Mouse (Mus musculus): ENCODE results near the gene Lce1e. TPM values are rescaled to one million over a fixed set of nuclear protein-coding genes. Genes with fewer than 3 reads are reported as not detected.
"Not testable (repeated sequence)": the region's sequence is repeated elsewhere in the genome, so short reads cannot be mapped to it uniquely, and the experiment has no call there.

Gene Lce1e
- not detected in 2 replicates for polyA plus RNA-seq (2015; fragmentation: Nextera tagmentation; extraction: Ambion mirVana)

- H3K36me3 ChIP-seq (ENCODE audit: control insufficient read depth, insufficient read depth, low read length) = no peaks in the 10 kb centered on the region
- 80% methylated on average over 2 of the region's 2 CpGs for WGBS
- no peak within 1 kb of the TSS for H3K4me3 ChIP-seq (ENCODE audit: low read length)
- H3K9ac ChIP-seq (ENCODE audit: low read length) = no peak within 1 kb of the TSS
- ATAC-seq (ENCODE audit: low read depth) = no peak
- H3K27me3 ChIP-seq (ENCODE audit: control insufficient read depth, insufficient read depth, low read depth, low read length) = no peaks in the 10 kb centered on the region
- H3K4me2 ChIP-seq (ENCODE audit: low read depth, low read length) = no peak within 1 kb of the TSS
- H3K27ac ChIP-seq (ENCODE audit: low read length) = no peak within 1 kb of the TSS
- H3K9me3 ChIP-seq (ENCODE audit: control insufficient read depth, low read length) = no peaks in the 10 kb centered on the region
- no peaks in the 10 kb centered on the region for H3K4me1 ChIP-seq (replicated peaks; ENCODE audit: control insufficient read depth, insufficient read depth, low read length)
Measured at GRCm38 (mm10) chr3:92708974-92709373, at the start of gene Lce1e. Gene Lce1e, minus strand, starts transcription at chr3:92709074.

- H3K27me3 ChIP-seq (ENCODE audit: control insufficient read depth, insufficient read depth, low read depth, low read length) = no peaks in the 10 kb centered on the region
- no peaks in the 10 kb centered on the region for H3K4me1 ChIP-seq (replicated peaks; ENCODE audit: control insufficient read depth, insufficient read depth, low read length)
- H3K27ac ChIP-seq (ENCODE audit: low read length) = no peak overlapping the region
- no peak overlapping the region for H3K9ac ChIP-seq (ENCODE audit: low read length)
- ATAC-seq (ENCODE audit: low read depth) = no peak
- H3K4me3 ChIP-seq (ENCODE audit: low read length) = no peak overlapping the region
- no peaks in the 10 kb centered on the region for H3K9me3 ChIP-seq (ENCODE audit: control insufficient read depth, low read length)
- no peaks in the 10 kb centered on the region for H3K36me3 ChIP-seq (ENCODE audit: control insufficient read depth, insufficient read depth, low read length)
- 39% methylated on average over 3 of the region's 3 CpGs for WGBS
- no peak overlapping the region for H3K4me2 ChIP-seq (ENCODE audit: low read depth, low read length)
Measured at GRCm38 (mm10) chr3:92753197-92753596, 44.3 kb upstream of the Lce1e start.

- H3K4me3 ChIP-seq (ENCODE audit: low read length) = no peak within 1 kb of the TSS
- no peaks in the 10 kb centered on the region for H3K36me3 ChIP-seq (ENCODE audit: control insufficient read depth, insufficient read depth, low read length)
- no peak for ATAC-seq (ENCODE audit: low read depth)
- no peaks in the 10 kb centered on the region for H3K27me3 ChIP-seq (ENCODE audit: control insufficient read depth, insufficient read depth, low read depth, low read length)
- H3K27ac ChIP-seq (ENCODE audit: low read length) = no peak within 1 kb of the TSS
- no peaks in the 10 kb centered on the region for H3K4me1 ChIP-seq (replicated peaks; ENCODE audit: control insufficient read depth, insufficient read depth, low read length)
- H3K9me3 ChIP-seq (ENCODE audit: control insufficient read depth, low read length) = no peaks in the 10 kb centered on the region
- no peak within 1 kb of the TSS for H3K4me2 ChIP-seq (ENCODE audit: low read depth, low read length)
- 68% methylated on average over 1 of the region's 1 CpGs for WGBS
- no peak within 1 kb of the TSS for H3K9ac ChIP-seq (ENCODE audit: low read length)
Measured at GRCm38 (mm10) chr3:92752238-92752637, 43.4 kb upstream of the Lce1e start, which contains the start of gene Lce1g. Gene Lce1g, minus strand, starts transcription at chr3:92752338.

GRCm38 (mm10) chr3:92738996-92739395 lies 30.1 kb upstream of the Lce1e start, which contains the start of gene Gm38119:
Gene Gm38119, minus strand, starts transcription at chr3:92739096.
- no peak for ATAC-seq (ENCODE audit: low read depth)
- Histone ChIP-seq H3K9ac (ENCODE audit: low read length) (no peak within 1 kb of the TSS), H3K27me3 (ENCODE audit: control insufficient read depth, insufficient read depth, low read depth, low read length) (no peaks in the 10 kb centered on the region), H3K4me1 (replicated peaks; ENCODE audit: control insufficient read depth, insufficient read depth, low read length) (no peaks in the 10 kb centered on the region), H3K9me3 (ENCODE audit: control insufficient read depth, low read length) (no peaks in the 10 kb centered on the region), H3K4me2 (ENCODE audit: low read depth, low read length) (no peak within 1 kb of the TSS), H3K27ac (ENCODE audit: low read length) (no peak within 1 kb of the TSS), H3K4me3 (ENCODE audit: low read length) (no peak within 1 kb of the TSS), H3K36me3 (ENCODE audit: control insufficient read depth, insufficient read depth, low read length) (no peaks in the 10 kb centered on the region)
- WGBS = 62% methylated on average over 1 of the region's 1 CpGs

- no peaks in the 10 kb centered on the region for H3K27me3 ChIP-seq (ENCODE audit: control insufficient read depth, insufficient read depth, low read depth, low read length)
- no peak overlapping the region for H3K4me2 ChIP-seq (ENCODE audit: low read depth, low read length)
- WGBS = 71% methylated on average over 5 of the region's 5 CpGs
- H3K4me1 ChIP-seq (replicated peaks; ENCODE audit: control insufficient read depth, insufficient read depth, low read length) = no peaks in the 10 kb centered on the region
- H3K27ac ChIP-seq (ENCODE audit: low read length) = no peak overlapping the region
- ATAC-seq (ENCODE audit: low read depth) = no peak
- H3K36me3 ChIP-seq (ENCODE audit: control insufficient read depth, insufficient read depth, low read length) = no peaks in the 10 kb centered on the region
- H3K9me3 ChIP-seq (ENCODE audit: control insufficient read depth, low read length) = no peaks in the 10 kb centered on the region
- H3K9ac ChIP-seq (ENCODE audit: low read length) = no peak overlapping the region
- H3K4me3 ChIP-seq (ENCODE audit: low read length) = no peak overlapping the region
Measured at GRCm38 (mm10) chr3:92722631-92723030, 13.8 kb upstream of the Lce1e start.

- no peak for ATAC-seq (ENCODE audit: low read depth)
- H3K27ac ChIP-seq (ENCODE audit: low read length) = no peak within 1 kb of the TSS
Measured at GRCm38 (mm10) chr3:92720250-92720649, 11.4 kb upstream of the Lce1e start, which contains the start of gene Lce1f. Gene Lce1f, minus strand, starts transcription at chr3:92720350.

GRCm38 (mm10) chr3:92715122-92715521 lies 6.2 kb upstream of the Lce1e start:
- H3K27ac ChIP-seq (ENCODE audit: low read length) = no peak overlapping the region
- H3K4me2 ChIP-seq (ENCODE audit: low read depth, low read length) = no peak overlapping the region
- ATAC-seq (ENCODE audit: low read depth) = no peak
- H3K9ac ChIP-seq (ENCODE audit: low read length) = no peak overlapping the region
- H3K9me3 ChIP-seq (ENCODE audit: control insufficient read depth, low read length) = no peaks in the 10 kb centered on the region
- H3K4me3 ChIP-seq (ENCODE audit: low read length) = no peak overlapping the region
- no peaks in the 10 kb centered on the region for H3K36me3 ChIP-seq (ENCODE audit: control insufficient read depth, insufficient read depth, low read length)
- no peaks in the 10 kb centered on the region for H3K4me1 ChIP-seq (replicated peaks; ENCODE audit: control insufficient read depth, insufficient read depth, low read length)
- no peaks in the 10 kb centered on the region for H3K27me3 ChIP-seq (ENCODE audit: control insufficient read depth, insufficient read depth, low read depth, low read length)

More at GRCm38 (mm10) chr3:92720250-92720649, 11.4 kb upstream of the Lce1e start, which contains the start of gene Lce1f:
- 70% methylated on average over 3 of the region's 3 CpGs for WGBS
- Histone ChIP-seq H3K4me2 (ENCODE audit: low read depth, low read length) (no peak within 1 kb of the TSS), H3K9ac (ENCODE audit: low read length) (no peak within 1 kb of the TSS), H3K36me3 (ENCODE audit: control insufficient read depth, insufficient read depth, low read length) (no peaks in the 10 kb centered on the region), H3K27me3 (ENCODE audit: control insufficient read depth, insufficient read depth, low read depth, low read length) (no peaks in the 10 kb centered on the region), H3K4me3 (ENCODE audit: low read length) (no peak within 1 kb of the TSS), H3K4me1 (replicated peaks; ENCODE audit: control insufficient read depth, insufficient read depth, low read length) (no peaks in the 10 kb centered on the region), H3K9me3 (ENCODE audit: control insufficient read depth, low read length) (no peaks in the 10 kb centered on the region)

- Histone ChIP-seq H3K4me1 (replicated peaks; ENCODE audit: control insufficient read depth, insufficient read depth, low read length) (no peaks in the 10 kb centered on the region), H3K36me3 (ENCODE audit: control insufficient read depth, insufficient read depth, low read length) (no peaks in the 10 kb centered on the region), H3K9ac (ENCODE audit: low read length) (no peak overlapping the region), H3K4me3 (ENCODE audit: low read length) (no peak overlapping the region), H3K4me2 (ENCODE audit: low read depth, low read length) (no peak overlapping the region), H3K27ac (ENCODE audit: low read length) (no peak overlapping the region), H3K27me3 (ENCODE audit: control insufficient read depth, insufficient read depth, low read depth, low read length) (no peaks in the 10 kb centered on the region), H3K9me3 (ENCODE audit: control insufficient read depth, low read length) (no peaks in the 10 kb centered on the region)
- WGBS = 0% methylated on average over 1 of the region's 1 CpGs
- no peak for ATAC-seq (ENCODE audit: low read depth)
Measured at GRCm38 (mm10) chr3:92694613-92695012, 14.3 kb downstream of the Lce1e start.

- H3K4me3 ChIP-seq (ENCODE audit: low read length) = no peak overlapping the region
- no peaks in the 10 kb centered on the region for H3K4me1 ChIP-seq (replicated peaks; ENCODE audit: control insufficient read depth, insufficient read depth, low read length)
Measured at GRCm38 (mm10) chr3:92691688-92692087, 17.2 kb downstream of the Lce1e start.

GRCm38 (mm10) chr3:92689154-92689553 lies 19.7 kb downstream of the Lce1e start:
- not testable (repeated sequence) for H3K9me3 ChIP-seq (ENCODE audit: control insufficient read depth, low read length); H3K9ac ChIP-seq (ENCODE audit: low read length); H3K4me2 ChIP-seq (ENCODE audit: low read depth, low read length); H3K27me3 ChIP-seq (ENCODE audit: control insufficient read depth, insufficient read depth, low read depth, low read length); ATAC-seq (ENCODE audit: low read depth); H3K27ac ChIP-seq (ENCODE audit: low read length); H3K36me3 ChIP-seq (ENCODE audit: control insufficient read depth, insufficient read depth, low read length); H3K4me1 ChIP-seq (replicated peaks; ENCODE audit: control insufficient read depth, insufficient read depth, low read length); H3K4me3 ChIP-seq (ENCODE audit: low read length)
- 59% methylated on average over 16 of the region's 16 CpGs for WGBS

More at GRCm38 (mm10) chr3:92691688-92692087, 17.2 kb downstream of the Lce1e start:
- H3K27ac ChIP-seq (ENCODE audit: low read length) = no peak overlapping the region
- H3K36me3 ChIP-seq (ENCODE audit: control insufficient read depth, insufficient read depth, low read length) = no peaks in the 10 kb centered on the region
- no peaks in the 10 kb centered on the region for H3K9me3 ChIP-seq (ENCODE audit: control insufficient read depth, low read length)
- no peak overlapping the region for H3K4me2 ChIP-seq (ENCODE audit: low read depth, low read length)
- H3K9ac ChIP-seq (ENCODE audit: low read length) = no peak overlapping the region
- no peak for ATAC-seq (ENCODE audit: low read depth)
- no peaks in the 10 kb centered on the region for H3K27me3 ChIP-seq (ENCODE audit: control insufficient read depth, insufficient read depth, low read depth, low read length)
